Mouse (Mus musculus) left cerebral cortex, adult 9 months (tissue): Measurements from ENCODE around the gene Abcb10.
"Not testable (repeated sequence)": the region's sequence is repeated elsewhere in the genome, so short reads cannot be mapped to it uniquely, and the experiment has no call there.

Source experiments
- DNase-seq, 2 experiments: peaks; one replicate each; pipeline ENCODE4 v3.0.0; 2022; ENCODE audit warnings: low spot score in 2 of 2

The Abcb10 gene

DNA sequence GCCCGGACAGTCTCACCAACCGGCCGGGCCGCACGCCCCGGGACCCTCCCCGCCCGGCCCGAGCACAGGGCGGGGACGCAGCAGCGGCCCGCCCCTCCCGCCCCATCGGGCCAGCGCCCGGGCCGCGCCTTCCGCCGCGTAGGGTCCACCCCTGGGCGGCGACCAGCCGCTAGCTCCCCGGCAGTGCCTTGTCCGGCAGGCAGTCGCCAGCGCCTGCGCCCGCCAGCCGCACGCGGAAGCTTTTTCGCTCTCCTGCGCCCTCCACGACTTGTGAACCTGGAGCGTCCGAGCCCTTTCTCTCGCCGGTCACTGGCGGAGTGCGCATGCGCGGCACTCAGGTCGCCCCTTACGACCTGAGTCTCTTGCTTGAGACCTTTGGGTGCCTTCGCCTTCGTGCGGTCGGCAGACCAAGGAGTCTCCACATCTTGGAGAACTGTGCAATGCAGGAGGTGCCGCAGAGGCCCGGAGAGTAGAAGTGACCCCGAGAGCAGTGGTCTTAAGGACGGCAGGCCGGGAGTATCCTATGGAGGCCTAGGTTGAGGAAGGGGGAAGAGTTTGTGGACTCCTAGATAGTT is at the start of gene Abcb10:
TSS of gene Abcb10 (minus strand) at position 297 of the 575 bp plus-strand sequence.
- DNase-seq = peak; percentile 61 to 82

DNA sequence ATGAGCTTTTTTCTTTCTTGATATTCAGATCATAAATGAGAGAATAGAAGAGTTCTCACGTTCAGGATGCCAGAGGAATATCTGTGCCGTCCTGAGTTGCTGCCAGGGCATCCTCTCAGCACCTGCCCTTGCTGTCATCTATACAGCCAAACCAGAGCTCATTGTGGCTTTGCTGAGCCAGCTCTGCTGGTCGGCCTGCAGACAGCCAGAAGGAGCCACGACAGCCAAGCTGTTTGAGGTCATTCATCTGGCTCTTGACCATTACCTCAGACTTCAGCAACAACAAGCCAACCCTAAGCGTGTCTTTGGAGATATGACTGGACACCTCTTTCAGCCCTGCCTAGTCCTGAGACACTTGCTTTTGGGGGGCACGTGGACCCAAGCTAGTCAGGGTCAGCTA is 44.9 kb upstream of the Abcb10 start:
- no peak for DNase-seq

- not testable (repeated sequence) for DNase-seq
These were observed 43.3 kb upstream of the Abcb10 start for GRCm38 (mm10) chr8:124026265-124026664.

- peak; percentile 73 to 89 for DNase-seq
These were observed 38.6 kb upstream of the Abcb10 start, which contains the start of the genes Taf5l and Urb2 for GRCm38 (mm10) chr8:124021237-124022227. TSS of gene Taf5l (minus strand) at chr8:124021397. TSS of gene Urb2 (plus strand) at chr8:124021508.

GRCm38 (mm10) chr8:124020439-124021236 is 37.7 kb upstream of the Abcb10 start:
- DNase-seq = peak in 1 of 2 experiments; percentile 18

DNA sequence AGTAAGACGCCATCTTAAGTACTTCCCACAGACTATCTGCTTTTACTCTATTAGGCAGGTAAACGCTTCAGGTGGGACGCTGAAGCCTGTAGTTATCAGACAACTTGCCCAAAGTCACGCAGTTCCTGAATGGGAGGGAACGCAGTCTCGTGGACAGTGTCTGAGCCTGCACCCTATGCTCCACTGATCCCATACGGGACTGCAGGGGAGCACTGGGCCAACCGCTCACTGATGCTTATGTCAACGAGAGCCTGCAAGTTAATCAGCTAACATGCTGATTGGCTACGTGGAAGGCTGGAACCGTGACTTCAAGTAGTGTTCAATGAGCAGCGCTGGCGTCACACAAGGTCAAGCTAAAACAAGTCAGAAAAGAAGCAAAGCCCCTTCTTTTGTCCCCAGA is 36.9 kb upstream of the Abcb10 start:
- no peak for DNase-seq

DNA sequence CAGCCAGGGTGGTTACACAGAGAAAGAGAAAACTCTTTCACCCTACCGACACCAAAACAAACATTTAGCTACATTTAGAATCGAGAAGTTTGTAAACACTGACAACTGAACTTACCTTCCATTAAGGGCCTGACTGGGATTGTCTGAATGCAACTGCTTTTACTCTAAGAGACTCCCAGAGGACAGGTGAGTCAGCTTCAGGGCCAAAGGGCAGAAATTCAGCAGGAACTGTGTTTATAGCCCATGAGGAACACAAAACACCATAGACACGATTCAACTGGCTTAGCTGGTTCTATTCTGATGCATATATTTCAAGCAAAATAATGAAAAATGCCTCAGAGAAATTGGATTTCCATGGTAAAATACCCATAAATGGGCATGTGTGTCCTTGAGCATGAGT is 31.8 kb upstream of the Abcb10 start:
- no peak for DNase-seq

DNA sequence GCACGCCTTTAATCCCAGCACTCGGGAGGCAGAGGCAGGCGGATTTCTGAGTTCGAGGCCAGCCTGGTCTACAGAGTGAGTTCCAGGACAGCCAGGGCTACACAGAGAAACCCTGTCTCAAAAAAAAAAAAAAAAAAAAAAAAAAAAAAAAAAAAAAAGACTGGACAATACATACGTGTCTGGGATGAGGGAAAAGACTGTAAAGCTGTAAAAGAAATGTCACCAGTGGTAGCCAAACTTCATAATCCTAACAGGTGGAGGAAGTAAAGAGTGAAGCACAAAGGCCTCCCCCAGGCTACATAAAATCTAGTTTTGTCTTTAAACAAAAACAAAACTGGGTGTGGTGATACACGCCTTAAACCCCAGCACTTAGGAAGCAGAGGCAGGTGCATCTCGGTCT is 31.4 kb upstream of the Abcb10 start:
- DNase-seq = not testable (repeated sequence)

- no peak for DNase-seq
These were observed 29.2 kb upstream of the Abcb10 start for GRCm38 (mm10) chr8:124011989-124012586.

GRCm38 (mm10) chr8:124011580-124011979 is 28.7 kb upstream of the Abcb10 start:
- no peak for DNase-seq

DNA sequence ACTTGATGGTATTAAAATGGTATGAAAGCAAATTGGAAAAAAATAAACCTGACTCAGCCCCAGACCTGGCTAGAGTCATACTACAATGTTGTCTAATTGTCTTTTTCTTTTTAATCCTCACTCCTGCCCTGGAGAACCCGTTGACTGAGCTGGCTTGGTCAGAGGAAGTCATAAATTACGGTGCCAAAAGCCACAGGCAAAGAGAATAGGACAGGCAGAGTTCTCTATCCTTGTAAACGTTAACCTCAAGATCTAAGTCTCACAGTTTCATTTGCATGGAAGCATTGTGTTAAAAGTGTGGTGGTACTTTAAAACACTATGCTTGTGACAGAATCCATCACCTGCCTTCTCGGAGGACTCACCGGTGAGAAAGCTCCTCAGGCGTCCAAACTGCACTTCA is 24.9 kb upstream of the Abcb10 start:
- DNase-seq = no peak

GRCm38 (mm10) chr8:124002546-124003108 is 19.7 kb upstream of the Abcb10 start:
- no peak for DNase-seq

- DNase-seq = no peak
These were observed 16.6 kb upstream of the Abcb10 start for GRCm38 (mm10) chr8:123999568-123999967.

DNA sequence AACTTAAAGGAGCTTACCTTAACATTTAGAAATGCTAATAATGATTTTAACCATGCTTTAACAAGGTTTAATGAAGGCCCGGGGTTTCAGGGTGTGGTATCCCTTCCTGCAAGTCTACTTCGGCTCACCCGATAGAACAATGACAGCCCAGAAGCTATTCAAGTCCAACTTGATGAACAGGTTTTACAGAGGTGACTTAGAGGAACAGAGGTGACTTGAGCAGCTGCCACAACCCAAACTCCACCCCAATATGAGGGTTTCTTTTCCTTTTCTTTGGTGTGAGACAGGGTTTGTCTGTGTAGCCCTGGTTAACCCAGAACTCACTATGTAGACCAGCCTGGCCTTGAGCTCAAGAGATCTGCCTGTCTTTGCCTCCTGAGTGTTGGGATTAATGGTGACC is 11.1 kb upstream of the Abcb10 start:
- no peak for DNase-seq

DNA sequence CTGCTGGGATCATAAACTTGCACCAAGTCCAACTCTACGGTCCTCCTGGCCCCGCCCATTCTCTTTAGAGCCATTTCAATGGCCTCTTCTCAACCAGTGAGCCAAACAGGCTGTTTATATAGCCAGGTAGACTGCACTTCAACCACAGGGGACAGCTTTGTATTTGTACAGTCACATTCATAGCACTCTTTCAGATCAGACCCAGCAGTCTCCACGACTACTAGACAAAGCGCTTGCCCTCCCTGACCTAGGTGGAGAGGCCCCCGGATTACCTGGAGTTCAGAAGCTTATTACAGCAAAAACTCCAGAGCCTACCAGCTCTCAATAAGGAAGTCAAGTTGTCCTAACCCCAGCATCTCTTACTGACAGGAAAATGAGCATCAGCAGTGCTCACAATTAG is 10.7 kb upstream of the Abcb10 start:
- no peak for DNase-seq

- DNase-seq = no peak
These were observed 9.7 kb upstream of the Abcb10 start for GRCm38 (mm10) chr8:123992587-123992986.

- no peak for DNase-seq
These were observed 7.5 kb upstream of the Abcb10 start for GRCm38 (mm10) chr8:123990277-123991049.

DNA sequence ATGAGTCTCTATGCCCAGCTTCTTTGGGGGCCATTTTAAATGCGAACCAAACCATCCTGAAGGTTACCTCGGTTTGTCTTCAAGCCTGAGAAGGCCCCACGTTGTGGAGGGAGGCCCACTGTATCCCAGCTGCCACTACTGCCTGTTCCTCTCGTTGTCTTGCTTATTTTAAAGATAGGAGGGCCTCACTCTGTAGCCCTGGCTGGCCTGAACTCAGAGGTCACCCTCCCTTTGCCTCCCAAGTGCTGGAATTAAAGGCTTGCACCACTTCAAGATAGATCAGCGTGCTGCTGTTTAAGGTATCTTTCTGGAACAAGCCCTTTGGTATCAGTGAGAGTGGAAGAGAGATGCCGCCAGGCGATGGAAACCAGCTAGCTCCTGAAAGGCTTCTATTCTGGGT is 6.2 kb upstream of the Abcb10 start:
- no peak for DNase-seq

DNA sequence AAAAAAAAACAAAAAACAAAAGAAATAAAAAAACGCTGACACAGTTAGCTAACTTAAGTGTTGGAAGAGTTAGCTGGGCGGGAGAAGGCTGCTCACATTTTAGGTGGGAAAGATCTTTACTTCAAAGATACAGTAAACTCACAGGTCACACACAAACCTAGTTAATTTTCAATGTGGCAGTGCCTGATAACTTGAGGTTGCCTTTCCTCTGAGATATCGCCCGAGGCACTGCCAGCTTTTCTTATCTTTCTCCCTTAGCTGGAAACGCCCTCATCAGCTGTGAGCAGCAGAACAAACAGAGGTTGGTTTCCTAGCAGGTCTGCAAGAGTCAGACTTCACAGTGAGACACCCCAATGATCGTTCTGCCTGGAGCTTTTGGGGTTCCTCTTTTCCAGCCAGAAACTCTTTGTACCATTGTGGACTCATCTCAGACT is 5.7 kb upstream of the Abcb10 start:
- no peak for DNase-seq

DNA sequence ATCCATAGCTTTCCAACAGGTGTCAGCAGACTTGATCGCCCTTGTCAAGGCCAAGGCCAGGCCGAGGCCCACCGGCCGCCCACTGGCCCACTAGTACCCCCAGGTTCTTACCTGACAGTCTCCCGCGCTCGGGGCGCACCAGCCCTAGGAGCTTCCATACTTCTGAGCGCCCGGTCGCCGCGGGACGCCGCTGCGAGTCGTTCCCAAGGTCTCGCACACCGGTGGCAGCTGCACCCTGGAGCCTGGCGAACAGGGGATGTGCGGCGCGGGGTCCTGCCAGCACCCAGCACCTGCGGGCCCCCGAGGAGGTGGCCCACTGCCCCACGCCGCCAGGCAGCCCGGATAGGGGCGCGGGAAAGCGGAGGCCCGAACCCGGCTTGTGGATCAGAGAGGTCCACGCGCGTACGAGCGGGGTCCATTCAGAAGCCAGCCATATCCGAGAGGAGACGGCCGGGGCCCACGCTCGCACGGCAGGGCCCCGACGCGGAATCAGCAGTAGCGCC is 580 bp downstream of the Abcb10 start:
- peak in 1 of 2 experiments; percentile 12 for DNase-seq
